Mouse (Mus musculus) midbrain, postnatal 0 days (tissue): ENCODE data around the gene Gosr1. TPM values are rescaled to one million over a fixed set of nuclear protein-coding genes. Genes with fewer than 3 reads are reported as not detected.
A peak's percentile ranks its signal among the peaks of the same experiment; 100 is the strongest.

Experiments
- ATAC-seq: fragments of 200-750 bp; cut with Nextera tagmentation; 2 replicates; pipeline ENCODE4 v1.8.0; 2017; ENCODE audit warnings: moderate number of reproducible peaks, mild to moderate bottlenecking, moderate TSS enrichment, moderate library complexity; ENCODE audit not compliant: low FRiP score
- DNase-seq: peaks from one replicate; pipeline ENCODE4 v3.0.0-alpha.2; 2015; ENCODE audit warnings: low spot score
- H3K27ac ChIP-seq: fragments of 300-500 bp; sonication (generic); 2 replicates; pipeline ENCODE4 v1.5.1; 2014; ENCODE audit warnings: low read depth, mild to moderate bottlenecking, low read length, mixed read lengths
- H3K27me3 ChIP-seq: fragments of 300-500 bp; sonication (generic); 2 replicates; pipeline ENCODE4 v1.6.1; 2014; ENCODE audit warnings: low read length, control low read depth, mixed read lengths; ENCODE audit not compliant: insufficient read depth
- H3K36me3 ChIP-seq: fragments of 300-500 bp; sonication (generic); 2 replicates; pipeline ENCODE4 v1.6.1; 2014; ENCODE audit warnings: low read length, control low read depth, mixed read lengths; ENCODE audit not compliant: insufficient read depth
- H3K4me1 ChIP-seq: fragments of 300-500 bp; sonication (generic); 2 replicates; pipeline ENCODE4 v1.6.1; 2014; ENCODE audit warnings: mild to moderate bottlenecking, control low read depth, antibody characterized with exemption, low read length, mixed read lengths; ENCODE audit not compliant: insufficient read depth
- H3K4me2 ChIP-seq: fragments of 300-500 bp; sonication (generic); 2 replicates; pipeline ENCODE4 v1.6.1; 2014; ENCODE audit warnings: low read depth, mild to moderate bottlenecking, low read length, mixed read lengths; ENCODE audit not compliant: poor library complexity, severe bottlenecking
- H3K4me3 ChIP-seq: fragments of 300-500 bp; sonication (generic); 2 replicates; pipeline ENCODE4 v1.5.1; 2014; ENCODE audit warnings: low read depth, mild to moderate bottlenecking, low read length, moderate library complexity
- H3K9ac ChIP-seq: fragments of 300-500 bp; sonication (generic); replicated peaks from 2 replicates; pipeline ENCODE4 v1.6.1; 2014; ENCODE audit warnings: mild to moderate bottlenecking, low read length, moderate library complexity, mixed read lengths; ENCODE audit not compliant: poor library complexity, severe bottlenecking
- H3K9me3 ChIP-seq: fragments of 300-500 bp; sonication (generic); 2 replicates; pipeline ENCODE4 v1.6.1; 2016; ENCODE audit warnings: low read length, control low read depth
- CTCF ChIP-seq: IDR thresholded peaks from 2 replicates; pipeline ENCODE4 v1.5.1; 2016; ENCODE audit warnings: antibody characterized with exemption, mild to moderate bottlenecking
- WGBS: fragments of 180-500 bp; shearing (Covaris S2); extraction: QIAGEN DNeasy Blood & Tissue Kit; methylation state at CpG from one replicate; pipeline ENCODE4 v1.1.7; 2014; 5-methylcytosine and 5-hydroxymethylcytosine counted together
- polyA plus RNA-seq: library from polyadenylated mRNA; unstranded; fragments of >200 nt; fragmentation: Nextera tagmentation; extraction: Ambion mirVana; gene quantifications from 2 replicates; pipeline ENCODE4 v1.2.1, GENCODE M21; 2015
- total RNA-seq: library from RNA; depleted of rRNA; stranded (reverse); fragments of >200 nt; gene quantifications from 2 replicates; pipeline ENCODE4 v1.2.3, GENCODE M21; 2014

The Gosr1 gene
- total and polyA plus RNA-seq, 2 experiments from 2014 or later: 23.4 to 30.3 TPM

GRCm38 (mm10) chr11:76748819-76749218 is 14.6 kb downstream of the Gosr1 start:
- H3K9me3 ChIP-seq: no peaks in the 10 kb centered on the region
- no peak overlapping the region for H3K27ac ChIP-seq
- no peak for TF ChIP-seq CTCF
- no peak overlapping the region for H3K4me3 ChIP-seq
- no peaks in the 10 kb centered on the region for H3K27me3 ChIP-seq
- DNase-seq (no peak), ATAC-seq (no peak)
- no peak overlapping the region for H3K9ac ChIP-seq
- H3K36me3 ChIP-seq: peaks cover 51% of the 10 kb centered on the region
- H3K4me1 ChIP-seq: no peaks in the 10 kb centered on the region
- 92% methylated on average over 9 of the region's 9 CpGs for WGBS
- H3K4me2 ChIP-seq: no peak overlapping the region

- DNase-seq (no peak), ATAC-seq (no peak)
- no peaks in the 10 kb centered on the region for H3K27me3 ChIP-seq
- H3K4me3 ChIP-seq: no peak overlapping the region
- no peaks in the 10 kb centered on the region for H3K9me3 ChIP-seq
- TF ChIP-seq CTCF: peak; percentile 19; the same call in 1 of the 2 replicates
- peaks cover 39% of the 10 kb centered on the region for H3K36me3 ChIP-seq
- no peak overlapping the region for H3K4me2 ChIP-seq
- H3K27ac ChIP-seq: no peak overlapping the region
- no peaks in the 10 kb centered on the region for H3K4me1 ChIP-seq
- H3K9ac ChIP-seq: no peak overlapping the region
- WGBS: 96% methylated on average over 1 of the region's 1 CpGs
Observed at GRCm38 (mm10) chr11:76745921-76746320, 17.5 kb downstream of the Gosr1 start.

- H3K27ac ChIP-seq: no peak overlapping the region
- no peak overlapping the region for H3K4me2 ChIP-seq
- no peak overlapping the region for H3K9ac ChIP-seq
- H3K4me1 ChIP-seq: no peaks in the 10 kb centered on the region
- peaks cover 31% of the 10 kb centered on the region for H3K36me3 ChIP-seq
- no peak for ATAC-seq
- no peak overlapping the region for H3K4me3 ChIP-seq
- TF ChIP-seq CTCF: peak; percentile 68
- 70% methylated on average over 7 of the region's 7 CpGs for WGBS
- no peaks in the 10 kb centered on the region for H3K27me3 ChIP-seq
- peak; percentile 73 for DNase-seq
- no peaks in the 10 kb centered on the region for H3K9me3 ChIP-seq
Observed at GRCm38 (mm10) chr11:76744550-76744949, 18.8 kb downstream of the Gosr1 start.

GRCm38 (mm10) chr11:76742511-76742910 is 20.9 kb downstream of the Gosr1 start:
- no peaks in the 10 kb centered on the region for H3K9me3 ChIP-seq
- ATAC-seq (no peak), DNase-seq (no peak)
- no peak overlapping the region for H3K4me2 ChIP-seq
- H3K4me1 ChIP-seq: no peaks in the 10 kb centered on the region
- 96% methylated on average over 7 of the region's 7 CpGs for WGBS
- H3K4me3 ChIP-seq: no peak overlapping the region
- TF ChIP-seq CTCF: no peak
- no peak overlapping the region for H3K27ac ChIP-seq
- H3K36me3 ChIP-seq: peaks cover 16% of the 10 kb centered on the region; the same call in 1 of the 2 replicates
- H3K27me3 ChIP-seq: no peaks in the 10 kb centered on the region
- H3K9ac ChIP-seq: no peak overlapping the region

GRCm38 (mm10) chr11:76739125-76739524 is 24.3 kb downstream of the Gosr1 start:
- H3K9me3 ChIP-seq: no peaks in the 10 kb centered on the region
- DNase-seq (peak; percentile 47), ATAC-seq (no peak)
- peak; percentile 72 for TF ChIP-seq CTCF
- H3K4me1 ChIP-seq: no peaks in the 10 kb centered on the region
- H3K9ac ChIP-seq: no peak overlapping the region
- H3K4me2 ChIP-seq: no peak overlapping the region
- H3K4me3 ChIP-seq: no peak overlapping the region
- peaks cover 20% of the 10 kb centered on the region for H3K36me3 ChIP-seq
- H3K27me3 ChIP-seq: no peaks in the 10 kb centered on the region
- no peak overlapping the region for H3K27ac ChIP-seq
- WGBS: 73% methylated on average over 6 of the region's 6 CpGs

- no peak overlapping the region for H3K4me3 ChIP-seq
- H3K4me2 ChIP-seq: no peak overlapping the region
- ATAC-seq: no peak
- no peak for DNase-seq
- no peaks in the 10 kb centered on the region for H3K4me1 ChIP-seq
- no peaks in the 10 kb centered on the region for H3K27me3 ChIP-seq
- H3K36me3 ChIP-seq: peaks cover 34% of the 10 kb centered on the region
- no peaks in the 10 kb centered on the region for H3K9me3 ChIP-seq
- WGBS: 74% methylated on average over 4 of the region's 4 CpGs
- H3K9ac ChIP-seq: no peak overlapping the region
- no peak for TF ChIP-seq CTCF
- H3K27ac ChIP-seq: no peak overlapping the region
Observed at GRCm38 (mm10) chr11:76735753-76736324, 27.5 kb downstream of the Gosr1 start.
